Mouse (Mus musculus) stomach, postnatal 0 days (tissue): Measurements from ENCODE around the gene Sh3bgrl3. TPM values are rescaled to one million over a fixed set of nuclear protein-coding genes. Genes with fewer than 3 reads are reported as not detected.

Experiments used
- ATAC-seq: fragments of 200-750 bp; cut with Nextera tagmentation; 2 replicates; pipeline ENCODE4 v1.8.0; 2017; ENCODE audit not compliant: low FRiP score, low TSS enrichment
- DNase-seq: peaks from one replicate; pipeline ENCODE4 v3.0.0-alpha.2; 2016; ENCODE audit warnings: low spot score
- H3K27ac ChIP-seq: fragments of 300-500 bp; sonication (generic); replicated peaks from 2 replicates; pipeline ENCODE4 v1.5.1; 2014; ENCODE audit warnings: mild to moderate bottlenecking, control low read depth
- H3K27me3 ChIP-seq: fragments of 300-500 bp; sonication (generic); 2 replicates; pipeline ENCODE4 v1.6.1; 2014; ENCODE audit warnings: low read length; ENCODE audit not compliant: control insufficient read depth, insufficient read depth
- H3K36me3 ChIP-seq: fragments of 300-500 bp; sonication (generic); 2 replicates; pipeline ENCODE4 v1.6.1; 2014; ENCODE audit warnings: low read length, mixed read lengths; ENCODE audit not compliant: control insufficient read depth, insufficient read depth
- H3K4me1 ChIP-seq: fragments of 300-500 bp; sonication (generic); replicated peaks from 2 replicates; pipeline ENCODE4 v1.6.1; 2014; ENCODE audit warnings: antibody characterized with exemption; ENCODE audit not compliant: control insufficient read depth, insufficient read depth
- H3K4me2 ChIP-seq: fragments of 300-500 bp; sonication (generic); replicated peaks from 2 replicates; pipeline ENCODE4 v1.6.1; 2014; ENCODE audit warnings: low read depth, mild to moderate bottlenecking, control low read depth, moderate library complexity
- H3K4me3 ChIP-seq: fragments of 300-500 bp; sonication (generic); 2 replicates; pipeline ENCODE4 v1.5.1; 2014; ENCODE audit warnings: low read depth, low read length, control low read depth
- H3K9ac ChIP-seq: fragments of 300-500 bp; sonication (generic); 2 replicates; pipeline ENCODE4 v1.6.1; 2014; ENCODE audit warnings: mild to moderate bottlenecking, low read length, control low read depth, mixed read lengths
- H3K9me3 ChIP-seq: fragments of 300-500 bp; sonication (generic); 2 replicates; pipeline ENCODE4 v1.6.1; 2016; ENCODE audit warnings: low read length; ENCODE audit not compliant: control insufficient read depth
- CTCF ChIP-seq: IDR thresholded peaks from 2 replicates; pipeline ENCODE4 v1.5.1; 2016; ENCODE audit warnings: antibody characterized with exemption, low read depth, mild to moderate bottlenecking, moderate library complexity
- EP300 ChIP-seq: optimal IDR thresholded peaks from 2 replicates; pipeline ENCODE3; 2016; ENCODE audit warnings: antibody characterized with exemption
- WGBS: fragments of 180-500 bp; shearing (Covaris S2); extraction: QIAGEN DNeasy Blood & Tissue Kit; methylation state at CpG from one replicate; pipeline ENCODE4 v1.1.7; 2014; 5-methylcytosine and 5-hydroxymethylcytosine counted together
- polyA plus RNA-seq: library from polyadenylated mRNA; unstranded; fragments of >200 nt; fragmentation: Nextera tagmentation; extraction: Ambion mirVana; gene quantifications from 2 replicates; pipeline ENCODE4 v1.2.1, GENCODE M21; 2015

Sh3bgrl3 gene
- polyA plus RNA-seq, 1 experiment from 2014 or later, result 533 TPM

DNA sequence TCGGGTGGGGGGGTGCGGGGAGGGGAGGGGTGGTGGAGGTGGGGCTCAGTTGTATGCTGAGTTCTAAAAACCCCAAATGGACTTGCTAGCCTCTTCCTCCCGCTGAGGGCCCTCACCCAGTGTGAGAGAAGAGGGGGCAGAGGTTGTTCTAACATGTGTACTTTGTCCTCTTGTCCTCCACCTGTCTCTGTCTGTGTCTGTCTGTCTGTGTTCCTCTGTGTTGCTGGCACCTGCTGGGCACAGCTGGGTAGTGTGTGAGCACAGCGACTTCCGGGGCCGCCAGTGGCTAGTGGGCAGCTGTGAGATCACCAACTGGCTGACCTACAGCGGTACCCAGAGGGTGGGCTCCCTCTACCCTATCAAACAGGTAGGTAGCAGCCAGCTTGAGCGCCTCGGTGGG is 39.6 kb downstream of the Sh3bgrl3 start:
- no peak for DNase-seq
- H3K9ac ChIP-seq, result no peak overlapping the region
- TF ChIP-seq CTCF (no peak), EP300 (no peak)
- H3K9me3 ChIP-seq, result no peaks in the 10 kb centered on the region
- H3K4me1 ChIP-seq, result no peaks in the 10 kb centered on the region
- H3K27ac ChIP-seq, result no peak overlapping the region
- H3K4me3 ChIP-seq, result no peak overlapping the region
- H3K4me2 ChIP-seq, result no peak overlapping the region
- 66% methylated on average over 9 of the region's 9 CpGs for WGBS
- no peaks in the 10 kb centered on the region for H3K27me3 ChIP-seq
- ATAC-seq, result peak; percentile 19; the same call in 1 of the 2 replicates
- no peaks in the 10 kb centered on the region for H3K36me3 ChIP-seq

DNA sequence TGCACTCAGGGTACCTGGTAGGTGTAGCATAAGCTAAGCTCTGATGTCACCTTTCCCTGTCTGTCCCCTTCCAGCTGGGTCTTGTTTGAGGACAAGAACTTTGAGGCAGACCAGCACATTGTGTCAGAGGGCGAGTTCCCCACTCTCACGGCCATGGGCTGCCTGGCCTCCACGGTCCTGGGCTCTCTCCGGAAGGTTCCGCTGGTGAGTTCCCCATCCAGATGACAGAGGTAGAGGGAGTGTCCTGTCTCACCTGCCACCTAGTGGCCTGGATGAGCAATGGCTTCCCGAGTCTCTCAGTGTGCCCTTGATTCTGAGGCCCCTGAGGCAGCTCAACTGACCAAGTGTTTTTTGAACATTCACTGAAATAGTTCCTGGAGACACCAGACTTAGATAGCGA is 41.2 kb downstream of the Sh3bgrl3 start:
- Histone ChIP-seq H3K9ac (no peak overlapping the region), H3K27ac (no peak overlapping the region), H3K4me1 (no peaks in the 10 kb centered on the region), H3K4me3 (no peak overlapping the region), H3K36me3 (no peaks in the 10 kb centered on the region), H3K9me3 (no peaks in the 10 kb centered on the region), H3K4me2 (no peak overlapping the region), H3K27me3 (no peaks in the 10 kb centered on the region)
- WGBS, result 31% methylated on average over 7 of the region's 7 CpGs
- DNase-seq (peak; percentile 59), ATAC-seq (peak; percentile 58)
- no peak for TF ChIP-seq EP300
- peak; percentile 84 for TF ChIP-seq CTCF

DNA sequence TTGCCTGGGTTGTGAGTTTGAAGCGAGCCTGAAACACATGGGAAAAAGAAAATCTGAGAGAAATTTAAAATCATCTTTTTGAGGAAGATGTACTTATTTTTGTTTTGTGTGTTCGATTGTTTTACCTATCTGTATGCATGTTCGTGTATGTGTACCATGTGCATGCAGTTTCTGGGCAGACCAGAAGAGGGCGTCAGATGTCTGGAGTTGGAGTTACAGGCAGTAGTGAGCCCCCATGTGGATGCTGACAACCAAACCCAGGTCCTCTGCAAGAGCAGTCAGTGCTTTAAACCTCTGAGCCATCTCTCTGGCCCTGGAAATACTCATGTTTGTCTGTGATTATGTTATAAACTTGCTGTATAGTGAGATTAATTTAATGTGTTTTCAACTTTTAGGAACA is 43.6 kb downstream of the Sh3bgrl3 start:
- WGBS, result 87% methylated on average over 4 of the region's 4 CpGs

DNA sequence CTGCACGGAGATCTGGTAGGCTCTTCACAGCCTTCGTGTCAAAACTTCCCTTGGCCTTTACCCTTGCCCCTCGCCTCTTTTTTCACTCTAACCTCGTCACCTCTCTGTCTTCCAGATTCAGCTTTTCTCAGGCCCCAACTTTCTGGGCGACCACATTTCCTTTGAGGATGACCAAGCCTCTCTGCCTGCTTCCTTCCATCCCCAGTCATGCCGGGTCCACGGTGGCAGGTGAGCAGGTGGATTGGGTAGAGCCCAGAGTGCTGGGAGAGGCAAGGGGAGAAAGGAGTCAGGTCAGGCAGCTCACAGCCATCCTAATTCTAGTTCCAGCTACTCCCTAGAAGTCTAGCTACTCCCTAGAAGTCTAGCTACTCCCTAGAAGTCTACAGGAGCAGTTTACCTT is 46.1 kb downstream of the Sh3bgrl3 start:
- TF ChIP-seq CTCF (no peak), EP300 (no peak)
- DNase-seq (no peak), ATAC-seq (no peak)
- 8% methylated on average over 7 of the region's 7 CpGs for WGBS
- Histone ChIP-seq H3K36me3 (no peaks in the 10 kb centered on the region), H3K27me3 (no peaks in the 10 kb centered on the region), H3K4me2 (peak overlapping the region; percentile 55), H3K4me1 (no peaks in the 10 kb centered on the region), H3K27ac (no peak overlapping the region), H3K9ac (no peak overlapping the region; the same call in 1 of the 2 replicates), H3K4me3 (0 out of 2 replicates have a peak overlapping the region, but pooled peaks have one; percentile 20), H3K9me3 (no peaks in the 10 kb centered on the region)

More for the DNA sequence above, 43.6 kb downstream of the Sh3bgrl3 start:
- no peak overlapping the region for H3K4me3 ChIP-seq
- no peaks in the 10 kb centered on the region for H3K36me3 ChIP-seq
- ATAC-seq (no peak), DNase-seq (no peak)
- no peak overlapping the region for H3K27ac ChIP-seq
- H3K4me2 ChIP-seq, result no peak overlapping the region
- H3K27me3 ChIP-seq, result no peaks in the 10 kb centered on the region
- H3K9ac ChIP-seq, result no peak overlapping the region
- H3K4me1 ChIP-seq, result no peaks in the 10 kb centered on the region
- no peaks in the 10 kb centered on the region for H3K9me3 ChIP-seq
- TF ChIP-seq EP300 (no peak), CTCF (peak; percentile 27)

DNA sequence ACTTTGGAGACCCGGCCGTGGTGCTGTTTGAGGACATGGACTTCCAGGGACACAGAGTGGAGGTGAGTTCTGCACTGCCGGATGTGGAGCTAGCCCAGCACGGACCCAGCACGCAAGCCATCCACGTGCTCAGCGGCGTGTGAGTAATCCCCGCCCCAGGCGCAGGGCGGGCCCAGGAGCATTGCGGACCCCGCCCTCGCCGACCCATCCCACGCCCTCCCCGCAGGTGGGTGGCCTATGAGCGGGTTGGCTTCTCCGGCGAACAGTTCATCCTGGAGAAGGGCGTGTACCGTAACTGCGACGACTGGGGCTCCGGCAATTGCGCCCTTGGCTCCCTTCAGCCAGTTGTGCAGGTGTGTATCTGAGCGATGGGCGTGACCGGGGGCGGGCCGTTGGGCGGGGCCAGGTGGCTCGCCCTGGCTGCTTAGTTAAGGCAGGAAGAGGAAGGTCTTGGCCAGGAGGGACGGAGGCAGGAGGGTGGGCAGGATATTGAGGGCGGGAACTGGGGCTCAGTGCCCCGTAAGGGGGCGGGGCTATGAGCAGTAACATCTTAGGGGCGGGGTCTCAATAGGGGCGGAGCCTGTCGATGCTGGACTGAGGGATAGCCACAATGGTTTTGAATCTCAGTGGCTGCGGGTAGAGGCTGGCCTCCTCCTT is 46.7 kb downstream of the Sh3bgrl3 start:
- WGBS, result under 1% methylated on average over 41 of the region's 41 CpGs
- DNase-seq, result peak; percentile 97

DNA sequence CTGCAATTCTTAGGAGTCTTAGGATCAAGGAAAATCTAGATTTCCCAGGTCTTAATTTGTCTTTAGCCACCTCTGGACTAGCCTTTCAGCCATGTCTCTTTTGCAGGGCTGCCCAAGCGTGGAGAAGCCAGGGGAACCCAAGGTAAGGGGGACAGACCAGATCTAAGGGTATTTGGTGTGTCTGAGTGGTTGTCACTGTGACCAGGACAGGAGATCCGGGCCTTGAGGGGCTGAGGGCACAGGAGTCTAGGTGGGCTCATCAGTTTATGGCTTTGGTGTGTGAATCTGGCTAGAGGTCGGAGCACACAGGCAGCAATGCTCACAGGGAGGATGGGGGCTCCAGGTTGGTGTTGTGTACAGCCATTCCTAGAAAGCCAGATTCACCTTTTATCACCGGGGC is 47.9 kb downstream of the Sh3bgrl3 start:
- H3K27me3 ChIP-seq, result no peaks in the 10 kb centered on the region
- no peak for ATAC-seq
- no peak for TF ChIP-seq CTCF
- TF ChIP-seq EP300, result no peak
- 86% methylated on average over 4 of the region's 4 CpGs for WGBS
- no peaks in the 10 kb centered on the region for H3K9me3 ChIP-seq
- H3K27ac ChIP-seq, result no peak overlapping the region
- H3K4me1 ChIP-seq, result no peaks in the 10 kb centered on the region
- H3K9ac ChIP-seq, result no peak overlapping the region
- no peak for DNase-seq
- H3K36me3 ChIP-seq, result no peaks in the 10 kb centered on the region
- H3K4me2 ChIP-seq, result no peak overlapping the region
- no peak overlapping the region for H3K4me3 ChIP-seq

More for the DNA sequence above, 46.7 kb downstream of the Sh3bgrl3 start:
- ATAC-seq, result peak; percentile 96
- Histone ChIP-seq H3K9ac (no peak overlapping the region), H3K27me3 (no peaks in the 10 kb centered on the region), H3K4me1 (no peaks in the 10 kb centered on the region), H3K4me2 (peak overlapping the region; percentile 55), H3K9me3 (no peaks in the 10 kb centered on the region), H3K27ac (0 out of 2 replicates have a peak overlapping the region, but pooled peaks have one; percentile 24), H3K36me3 (no peaks in the 10 kb centered on the region), H3K4me3 (peak overlapping the region; percentile 20; the same call in 1 of the 2 replicates)
- TF ChIP-seq EP300, result no peak
- no peak for TF ChIP-seq CTCF
